Comparison of ENCODE assay signal across 9 mouse cellular contexts in the genomic region with DNA sequence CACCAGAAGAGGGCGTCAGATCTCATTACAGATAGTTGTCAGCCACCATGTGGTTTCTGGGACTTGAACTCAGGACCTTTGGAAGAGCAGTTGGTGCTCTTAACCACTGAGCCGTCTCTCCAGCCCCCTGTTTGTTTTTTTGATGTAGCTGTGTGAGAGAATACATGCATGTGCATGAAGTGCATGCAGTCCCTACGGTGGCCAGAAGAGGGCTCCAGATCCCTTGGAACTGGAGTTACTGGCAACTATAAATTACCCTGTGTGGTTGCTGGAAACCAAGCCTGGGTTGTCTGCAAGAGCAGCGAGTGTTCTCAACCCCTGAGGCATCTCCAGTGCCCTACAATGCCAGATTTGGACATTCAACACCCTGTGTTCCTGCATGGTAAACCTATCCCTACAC. TPM values are rescaled to one million over a fixed set of nuclear protein-coding genes. Genes with fewer than 3 reads are reported as not detected.
DNase-seq lines count a peak whose midpoint lies in the region; ATAC-seq lines count a peak whose summit lies in the region.
"Had no signal": no experiment of that assay in that cellular context is flagged by ENCODE, and none has a peak within 500 bp of the region (broad histone marks: within the 10 kb centered on the region; RNA-seq: fewer than 3 reads in every experiment).

No protein-coding gene starts in this region.

- no peak overlapping the region for H3K27ac ChIP-seq in hindbrain, embryonic 11.5 days (ENCODE audit: low read depth, low read length)
- H3K27ac ChIP-seq in hindbrain, embryonic 12.5 days: no peak overlapping the region
- H3K27ac ChIP-seq in neural tube, embryonic 11.5 days (ENCODE audit: low read depth, low read length): no peak overlapping the region
- H3K27ac ChIP-seq: embryonic facial prominence, embryonic 15.5 days had no signal

- peak; percentile 84 for DNase-seq in hindbrain, embryonic 11.5 days (ENCODE audit: low spot score)
- peak; percentile 65 for DNase-seq in MN1 (ENCODE audit: low spot score)
- DNase-seq in cerebellum, adult 9-10 months: peak; percentile 79
- DNase-seq in left cerebral cortex, postnatal 4 days: peak; percentile 81
- peak; percentile 75 for DNase-seq in neural tube, embryonic 11.5 days (ENCODE audit: low spot score)
- peak; percentile 88 for DNase-seq in thymus, postnatal 0 days (ENCODE audit: low spot score)

- 0 out of 2 replicates have a peak, but pooled peaks have one; percentile 10 for ATAC-seq in hindbrain, embryonic 11.5 days (ENCODE audit: low FRiP score)
- no peak for ATAC-seq in hindbrain, embryonic 12.5 days (ENCODE audit: low FRiP score)
- ATAC-seq in granulocyte monocyte progenitor cell, adult 5-6 weeks (replicated peaks; ENCODE audit: poor library complexity, severe bottlenecking): peak; percentile 79
- no peak for ATAC-seq in neural tube, embryonic 11.5 days (ENCODE audit: insufficient read depth, low FRiP score, low TSS enrichment)

- H3K36me3 ChIP-seq in hindbrain, embryonic 11.5 days (ENCODE audit: control insufficient read depth, insufficient read depth, low read length): no peaks in the 10 kb centered on the region; the same call in 1 of the 2 replicates
- peaks cover 8% of the 10 kb centered on the region; the same call in 1 of the 2 replicates for H3K36me3 ChIP-seq in hindbrain, embryonic 12.5 days
- no peaks in the 10 kb centered on the region for H3K36me3 ChIP-seq in neural tube, embryonic 11.5 days (ENCODE audit: control insufficient read depth, insufficient read depth, low read length)

- 39% methylated on average over 4 of the region's 4 CpGs for WGBS in hindbrain, embryonic 11.5 days
- WGBS in hindbrain, embryonic 12.5 days: 40% methylated on average over 4 of the region's 4 CpGs
- 41% methylated on average over 4 of the region's 4 CpGs for WGBS in neural tube, embryonic 11.5 days

- no peaks in the 10 kb centered on the region for H3K4me1 ChIP-seq in hindbrain, embryonic 11.5 days (replicated peaks; ENCODE audit: control insufficient read depth, insufficient read depth, low read length)
- peaks cover 14% of the 10 kb centered on the region for H3K4me1 ChIP-seq in hindbrain, embryonic 12.5 days
- H3K4me1 ChIP-seq in neural tube, embryonic 11.5 days (ENCODE audit: control insufficient read depth, insufficient read depth, low read length): peaks cover 7% of the 10 kb centered on the region; the same call in 1 of the 2 replicates

- H3K9ac ChIP-seq in hindbrain, embryonic 11.5 days (ENCODE audit: low read depth, low read length): no peak overlapping the region
- H3K9ac ChIP-seq in hindbrain, embryonic 12.5 days: no peak overlapping the region
- H3K9ac ChIP-seq in neural tube, embryonic 11.5 days (ENCODE audit: low read length): no peak overlapping the region
- H3K9ac ChIP-seq: embryonic facial prominence, embryonic 15.5 days had no signal

- no peaks in the 10 kb centered on the region for H3K9me3 ChIP-seq in hindbrain, embryonic 11.5 days (ENCODE audit: control insufficient read depth, low read length)
- no peaks in the 10 kb centered on the region for H3K9me3 ChIP-seq in hindbrain, embryonic 12.5 days (replicated peaks)
- H3K9me3 ChIP-seq in neural tube, embryonic 11.5 days (ENCODE audit: control insufficient read depth, low read length): no peaks in the 10 kb centered on the region
- H3K9me3 ChIP-seq: embryonic facial prominence, embryonic 15.5 days had no signal

- no peak overlapping the region for H3K4me2 ChIP-seq in hindbrain, embryonic 11.5 days (replicated peaks; ENCODE audit: low read depth, low read length)
- no peak overlapping the region for H3K4me2 ChIP-seq in hindbrain, embryonic 12.5 days (replicated peaks)
- no peak overlapping the region for H3K4me2 ChIP-seq in neural tube, embryonic 11.5 days (ENCODE audit: low read depth)
- H3K4me2 ChIP-seq: embryonic facial prominence, embryonic 15.5 days had no signal

- intact Hi-C loops in left cerebral cortex, postnatal 4 days (cut with DNase I): loop anchor here (10.0 kb wide), 1 partner anchor 85 kb away; the partner anchor contains the start of gene Twsg1

- H3K4me3 ChIP-seq in hindbrain, embryonic 11.5 days (ENCODE audit: low read depth, low read length): no peak overlapping the region
- H3K4me3 ChIP-seq in hindbrain, embryonic 12.5 days: no peak overlapping the region
- no peak overlapping the region for H3K4me3 ChIP-seq in neural tube, embryonic 11.5 days (ENCODE audit: low read depth, low read length)
- H3K4me3 ChIP-seq: embryonic facial prominence, embryonic 15.5 days had no signal

- H3K27me3 ChIP-seq in hindbrain, embryonic 11.5 days (ENCODE audit: control insufficient read depth, insufficient read depth, low read length): no peaks in the 10 kb centered on the region
- no peaks in the 10 kb centered on the region for H3K27me3 ChIP-seq in hindbrain, embryonic 12.5 days
- H3K27me3 ChIP-seq in neural tube, embryonic 11.5 days (ENCODE audit: control insufficient read depth, insufficient read depth, low read length): no peaks in the 10 kb centered on the region
- H3K27me3 ChIP-seq: embryonic facial prominence, embryonic 15.5 days had no signal

RNA-seq across cellular contexts. Expression of gene Ralbp1, which starts 15.5 kb away (rescaled TPM):
- 47.6 and 47.7 TPM in 2 replicates for polyA plus RNA-seq in hindbrain, embryonic 11.5 days (2014; fragmentation: Nextera tagmentation; extraction: Ambion mirVana)
- polyA plus RNA-seq in hindbrain, embryonic 12.5 days (2016; fragmentation: Nextera tagmentation; extraction: Ambion mirVana): 49.3 and 50.9 TPM in 2 replicates
- total RNA-seq in granulocyte monocyte progenitor cell, adult 5-6 weeks (2014; fragmentation: Nextera tagmentation): 40.5 and 41.4 TPM in 2 replicates
- 71.5 and 76.3 TPM in 2 replicates for total RNA-seq in granulocyte monocyte progenitor cell, adult 5-6 weeks (2017)
- total RNA-seq in left cerebral cortex, postnatal 4 days (2021): 10 to 100 TPM; 37.6 to 38.2 TPM
- 47.1 and 50.1 TPM in 2 replicates for polyA plus RNA-seq in neural tube, embryonic 11.5 days (2014; fragmentation: Nextera tagmentation; extraction: Ambion mirVana)
- 94.9 and 105 TPM in 2 replicates for polyA plus RNA-seq in thymus, postnatal 0 days (2015; fragmentation: Nextera tagmentation; extraction: Ambion mirVana)

Comparison
In these comparisons a context has a peak if more than half of its experiments do, and no peak if none do; other contexts are left out.
1. ATAC-seq: peak in hindbrain, embryonic 11.5 days (single experiment) and granulocyte monocyte progenitor cell, adult 5-6 weeks (single experiment); none in hindbrain, embryonic 12.5 days (single experiment) and neural tube, embryonic 11.5 days (single experiment).
2. Peak in every context shown above with its lines, with median percentiles within 50 percentile points of each other: DNase-seq.